Mouse (Mus musculus): Measurements from ENCODE around the gene Prkar2a. TPM values are rescaled to one million over a fixed set of nuclear protein-coding genes. Genes with fewer than 3 reads are reported as not detected.

Gene Prkar2a
- polyA plus RNA-seq, 1 experiment from 2014 or later = 27.0 TPM

GRCm38 (mm10) chr9:108703373-108704110 lies 14.4 kb downstream of the Prkar2a start:
- Histone ChIP-seq H3K36me3 (no peaks in the 10 kb centered on the region), H3K9me3 (replicated peaks) (no peaks in the 10 kb centered on the region)
- 55% methylated on average over 12 of the region's 12 CpGs for WGBS

GRCm38 (mm10) chr9:108704591-108704990 lies 15.5 kb downstream of the Prkar2a start:
- H3K4me1 ChIP-seq = peaks cover 7% of the 10 kb centered on the region; the same call in 1 of the 2 replicates
- H3K9me3 ChIP-seq (replicated peaks) = no peaks in the 10 kb centered on the region
- no peaks in the 10 kb centered on the region for H3K36me3 ChIP-seq
- H3K4me3 ChIP-seq = no peak overlapping the region
- no peaks in the 10 kb centered on the region for H3K27me3 ChIP-seq (ENCODE audit: low read depth, poor library complexity, severe bottlenecking)
- H3K27ac ChIP-seq = no peak overlapping the region
- DNase-seq (ENCODE audit: low spot score) = no peak
- 75% methylated on average over 7 of the region's 7 CpGs for WGBS

More at GRCm38 (mm10) chr9:108703373-108704110, 14.4 kb downstream of the Prkar2a start:
- Histone ChIP-seq H3K4me1 (peaks cover 7% of the 10 kb centered on the region; the same call in 1 of the 2 replicates), H3K27me3 (ENCODE audit: low read depth, poor library complexity, severe bottlenecking) (no peaks in the 10 kb centered on the region), H3K4me3 (no peak overlapping the region), H3K27ac (no peak overlapping the region)
- no peak for DNase-seq (ENCODE audit: low spot score)

- no peaks in the 10 kb centered on the region for H3K9me3 ChIP-seq (replicated peaks)
- no peaks in the 10 kb centered on the region for H3K36me3 ChIP-seq
- no peak overlapping the region for H3K27ac ChIP-seq
- peaks cover 7% of the 10 kb centered on the region; the same call in 1 of the 2 replicates for H3K4me1 ChIP-seq
- 92% methylated on average over 2 of the region's 2 CpGs for whole genome bisulfite sequencing
- no peaks in the 10 kb centered on the region for H3K27me3 ChIP-seq (ENCODE audit: low read depth, poor library complexity, severe bottlenecking)
- DNase-seq (ENCODE audit: low spot score) = no peak
- H3K4me3 ChIP-seq = no peak overlapping the region
These were observed 18.1 kb downstream of the Prkar2a start for GRCm38 (mm10) chr9:108707212-108707611.

GRCm38 (mm10) chr9:108708833-108709232 lies 19.7 kb downstream of the Prkar2a start:
- Histone ChIP-seq H3K9me3 (replicated peaks) (no peaks in the 10 kb centered on the region), H3K36me3 (no peaks in the 10 kb centered on the region), H3K27me3 (ENCODE audit: low read depth, poor library complexity, severe bottlenecking) (no peaks in the 10 kb centered on the region), H3K27ac (no peak overlapping the region), H3K4me3 (no peak overlapping the region), H3K4me1 (peaks cover 5% of the 10 kb centered on the region; the same call in 1 of the 2 replicates)
- no peak for DNase-seq (ENCODE audit: low spot score)
- 90% methylated on average over 8 of the region's 8 CpGs for WGBS

GRCm38 (mm10) chr9:108710767-108711166 lies 21.7 kb downstream of the Prkar2a start:
- no peak for DNase-seq (ENCODE audit: low spot score)
- 83% methylated on average over 7 of the region's 7 CpGs for WGBS
- H3K36me3 ChIP-seq = no peaks in the 10 kb centered on the region
- H3K27me3 ChIP-seq (ENCODE audit: low read depth, poor library complexity, severe bottlenecking) = no peaks in the 10 kb centered on the region
- no peak overlapping the region for H3K4me3 ChIP-seq
- no peaks in the 10 kb centered on the region for H3K4me1 ChIP-seq
- no peak overlapping the region for H3K27ac ChIP-seq
- H3K9me3 ChIP-seq (replicated peaks) = no peaks in the 10 kb centered on the region

GRCm38 (mm10) chr9:108716199-108716598 lies 27.1 kb downstream of the Prkar2a start:
- Histone ChIP-seq H3K9me3 (replicated peaks) (no peaks in the 10 kb centered on the region), H3K36me3 (peaks cover 20% of the 10 kb centered on the region), H3K27me3 (ENCODE audit: low read depth, poor library complexity, severe bottlenecking) (no peaks in the 10 kb centered on the region), H3K4me1 (no peaks in the 10 kb centered on the region), H3K27ac (no peak overlapping the region), H3K4me3 (no peak overlapping the region)
- DNase-seq (ENCODE audit: low spot score) = no peak
- WGBS = 91% methylated on average over 4 of the region's 4 CpGs

- no peaks in the 10 kb centered on the region for H3K27me3 ChIP-seq (ENCODE audit: low read depth, poor library complexity, severe bottlenecking)
- 70% methylated on average over 2 of the region's 2 CpGs for WGBS
These were observed 34.6 kb downstream of the Prkar2a start for GRCm38 (mm10) chr9:108723751-108724150.

GRCm38 (mm10) chr9:108726116-108726515 lies 37.0 kb downstream of the Prkar2a start:
- DNase-seq (ENCODE audit: low spot score) = no peak
- no peaks in the 10 kb centered on the region for H3K27me3 ChIP-seq (ENCODE audit: low read depth, poor library complexity, severe bottlenecking)
- H3K9me3 ChIP-seq (replicated peaks) = no peaks in the 10 kb centered on the region
- no peak overlapping the region for H3K4me3 ChIP-seq
- H3K36me3 ChIP-seq = peaks cover 18% of the 10 kb centered on the region
- no peaks in the 10 kb centered on the region for H3K4me1 ChIP-seq
- no peak overlapping the region for H3K27ac ChIP-seq
- 97% methylated on average over 5 of the region's 5 CpGs for WGBS

More at GRCm38 (mm10) chr9:108723751-108724150, 34.6 kb downstream of the Prkar2a start:
- H3K27ac ChIP-seq = no peak overlapping the region
- H3K9me3 ChIP-seq (replicated peaks) = no peaks in the 10 kb centered on the region
- DNase-seq (ENCODE audit: low spot score) = no peak
- H3K4me1 ChIP-seq = no peaks in the 10 kb centered on the region
- H3K4me3 ChIP-seq = no peak overlapping the region
- H3K36me3 ChIP-seq = peaks cover 34% of the 10 kb centered on the region

- H3K27ac ChIP-seq = no peak overlapping the region
- H3K36me3 ChIP-seq = 0 out of 2 replicates have a peak, but pooled peaks cover 17% of the 10 kb centered on the region
- H3K4me1 ChIP-seq = no peaks in the 10 kb centered on the region
- H3K9me3 ChIP-seq (replicated peaks) = no peaks in the 10 kb centered on the region
- no peak for DNase-seq (ENCODE audit: low spot score)
- H3K4me3 ChIP-seq = no peak overlapping the region
- H3K27me3 ChIP-seq (ENCODE audit: low read depth, poor library complexity, severe bottlenecking) = no peaks in the 10 kb centered on the region
These were observed 39.9 kb downstream of the Prkar2a start for GRCm38 (mm10) chr9:108729050-108729449.

- no peak for DNase-seq (ENCODE audit: low spot score)
- peaks cover 13% of the 10 kb centered on the region; the same call in 1 of the 2 replicates for H3K36me3 ChIP-seq
- H3K27ac ChIP-seq = no peak overlapping the region
- no peaks in the 10 kb centered on the region for H3K27me3 ChIP-seq (ENCODE audit: low read depth, poor library complexity, severe bottlenecking)
- H3K4me1 ChIP-seq = no peaks in the 10 kb centered on the region
- no peaks in the 10 kb centered on the region for H3K9me3 ChIP-seq (replicated peaks)
- no peak overlapping the region for H3K4me3 ChIP-seq
These were observed 43.3 kb downstream of the Prkar2a start for GRCm38 (mm10) chr9:108732462-108732861.

- Histone ChIP-seq H3K27ac (no peak overlapping the region), H3K27me3 (ENCODE audit: low read depth, poor library complexity, severe bottlenecking) (no peaks in the 10 kb centered on the region), H3K4me3 (no peak overlapping the region), H3K9me3 (replicated peaks) (no peaks in the 10 kb centered on the region), H3K4me1 (no peaks in the 10 kb centered on the region), H3K36me3 (peaks cover 13% of the 10 kb centered on the region; the same call in 1 of the 2 replicates)
- no peak for DNase-seq (ENCODE audit: low spot score)
These were observed 45.5 kb downstream of the Prkar2a start for GRCm38 (mm10) chr9:108734626-108735025.

- no peak overlapping the region for H3K27ac ChIP-seq
- no peaks in the 10 kb centered on the region for H3K27me3 ChIP-seq (ENCODE audit: low read depth, poor library complexity, severe bottlenecking)
- no peak for DNase-seq (ENCODE audit: low spot score)
- H3K4me1 ChIP-seq = no peaks in the 10 kb centered on the region
- no peaks in the 10 kb centered on the region for H3K9me3 ChIP-seq (replicated peaks)
- no peak overlapping the region for H3K4me3 ChIP-seq
- 44% methylated on average over 3 of the region's 3 CpGs for WGBS
- H3K36me3 ChIP-seq = peaks cover 37% of the 10 kb centered on the region
These were observed 50.1 kb downstream of the Prkar2a start for GRCm38 (mm10) chr9:108739239-108739638.

- Histone ChIP-seq H3K27me3 (ENCODE audit: low read depth, poor library complexity, severe bottlenecking) (no peaks in the 10 kb centered on the region), H3K4me1 (no peaks in the 10 kb centered on the region), H3K4me3 (no peak overlapping the region), H3K36me3 (peaks cover 41% of the 10 kb centered on the region), H3K27ac (no peak overlapping the region), H3K9me3 (replicated peaks) (no peaks in the 10 kb centered on the region)
- DNase-seq (ENCODE audit: low spot score) = no peak
- WGBS = 94% methylated on average over 1 of the region's 1 CpGs
These were observed 50.9 kb downstream of the Prkar2a start for GRCm38 (mm10) chr9:108740062-108740461.

All from limb, embryonic 10.5 days (tissue).